9 mouse cellular contexts compared by ENCODE assay signal in genomic region chr11:93097001-93097400, GRCm38 (mm10). TPM values are rescaled to one million over a fixed set of nuclear protein-coding genes. Genes with fewer than 3 reads are reported as not detected.
DNase-seq lines count a peak whose midpoint lies in the region; ATAC-seq and TF ChIP-seq lines count a peak whose summit lies in the region.
"Had no signal": no experiment of that assay in that cellular context is flagged by ENCODE, and none has a peak within 500 bp of the region (broad histone marks: within the 10 kb centered on the region; RNA-seq: fewer than 3 reads in every experiment).

No protein-coding gene starts in this region.

- H3K4me3 ChIP-seq in ES-E14 (ENCODE audit: insufficient read depth in 1 of 2, low read depth in 1 of 2, low read length in 2 of 2, poor library complexity in 1 of 2, severe bottlenecking in 1 of 2) (no peak overlapping the region), myocyte (no peak overlapping the region)
- peak overlapping the region; percentile 67 for H3K4me3 ChIP-seq in hindbrain, postnatal 0 days (ENCODE audit: low read length)

- no peaks in the 10 kb centered on the region for H3K79me2 ChIP-seq in myocyte (ENCODE audit: control insufficient read depth, insufficient read depth)

- no peak for TF ChIP-seq CTCF in hindbrain, postnatal 0 days (IDR thresholded peaks at IDR 0.05; ENCODE audit: low read depth)

- H3K27ac ChIP-seq in ES-E14 (ENCODE audit: insufficient read depth, low read depth, low read length, poor library complexity, severe bottlenecking): no peak overlapping the region
- peak overlapping the region; percentile 71; the same call in 1 of the 2 replicates for H3K27ac ChIP-seq in hindbrain, postnatal 0 days

- H3K36me3 ChIP-seq in ES-E14 (ENCODE audit: control insufficient read depth, insufficient read depth, low read length, poor library complexity, severe bottlenecking) (no peaks in the 10 kb centered on the region), myocyte (ENCODE audit: control insufficient read depth, insufficient read depth) (no peaks in the 10 kb centered on the region)
- no peaks in the 10 kb centered on the region for H3K36me3 ChIP-seq in hindbrain, postnatal 0 days (ENCODE audit: insufficient read depth, low read length)

- DNase-seq in gastrocnemius, postnatal 10 days: peak; percentile 24
- no peak for DNase-seq in gastrocnemius, adult 18-20 months (ENCODE audit: low spot score)
- peak; percentile 60 for DNase-seq in ES-E14 (ENCODE audit: low read depth, low spot score)
- peak; percentile 79 for DNase-seq in embryo, embryonic 11 days
- peak; percentile 68 for DNase-seq in hindbrain, postnatal 0 days (ENCODE audit: low spot score)
- DNase-seq in natural killer cell, adult 2 months (ENCODE audit: low spot score in 2 of 2): no peak
- no peak for DNase-seq in thymus, postnatal 0 days (ENCODE audit: low spot score)

- TF ChIP-seq POLR2A in myocyte (IDR thresholded peaks at IDR 0.05; ENCODE audit: insufficient read length, low read depth): no peak

- in situ Hi-C loops in ES-E14 (cut with MboI; ENCODE audit: low sequenced_read_pairs in 2 of 2, unreplicated experiment in 2 of 2): no loop called here

- H3K27me3 ChIP-seq in hindbrain, postnatal 0 days (ENCODE audit: insufficient read depth, low read length): no peaks in the 10 kb centered on the region
- peaks cover 7% of the 10 kb centered on the region for H3K27me3 ChIP-seq in myocyte (ENCODE audit: control insufficient read depth, insufficient read depth, insufficient read length)

- no peaks in the 10 kb centered on the region for H3K9me3 ChIP-seq in ES-E14 (ENCODE audit: control insufficient read depth, insufficient read depth, low read depth, low read length)
- H3K9me3 ChIP-seq in hindbrain, postnatal 0 days (ENCODE audit: low read length): no peaks in the 10 kb centered on the region

- WGBS in hindbrain, postnatal 0 days: 0% methylated on average over 6 of the region's 6 CpGs

- no peak for ATAC-seq in hindbrain, postnatal 0 days

- H3K4me1 ChIP-seq in ES-E14 (ENCODE audit: control insufficient read depth in 2 of 2, insufficient read depth in 2 of 2, low read length in 2 of 2, poor library complexity in 1 of 2): no peaks in the 10 kb centered on the region
- H3K4me1 ChIP-seq in hindbrain, postnatal 0 days (ENCODE audit: insufficient read depth, low read length): no peaks in the 10 kb centered on the region

- H3K9ac ChIP-seq in ES-E14 (ENCODE audit: insufficient read depth, low read depth, low read length, poor library complexity, severe bottlenecking): no peak overlapping the region
- H3K9ac ChIP-seq in hindbrain, postnatal 0 days (replicated peaks; ENCODE audit: low read length): peak overlapping the region; percentile 60; the same call in 1 of the 2 replicates

- H3ac ChIP-seq in myocyte (ENCODE audit: control insufficient read depth, insufficient read length): no peak overlapping the region

- H3K4me2 ChIP-seq in hindbrain, postnatal 0 days (ENCODE audit: low read depth, low read length): peak overlapping the region; percentile 91
- H3K4me2 ChIP-seq in myocyte (ENCODE audit: low read depth): no peak overlapping the region

TF ChIP-seq in ES-E14, 5 proteins besides CTCF, POLR2A, EP300 and RAD21:
- TF ChIP-seq ZC3H11A (IDR thresholded peaks at IDR 0.05; ENCODE audit: borderline replicate concordance, low read depth, low read length): no peak
- TF ChIP-seq ZNF384 (IDR thresholded peaks at IDR 0.05; ENCODE audit: low read depth, low read length): no peak
- TF ChIP-seq MAFK (IDR thresholded peaks at IDR 0.05; ENCODE audit: insufficient read depth, low read depth, low read length): no peak
- no peak for TF ChIP-seq HCFC1 (IDR thresholded peaks at IDR 0.05; ENCODE audit: borderline replicate concordance, insufficient read depth, low read length)
- no peak for TF ChIP-seq CHD2 (IDR thresholded peaks at IDR 0.05; ENCODE audit: low read depth, low read length)

TF ChIP-seq in myocyte, 11 proteins besides CTCF, POLR2A, EP300 and RAD21:
- TF ChIP-seq CEBPB (IDR thresholded peaks at IDR 0.05; ENCODE audit: insufficient read depth, poor library complexity, severe bottlenecking) (no peak), MYOD1 (IDR thresholded peaks at IDR 0.05; ENCODE audit: control insufficient read depth in 1 of 3, insufficient read length in 2 of 3, low read depth in 2 of 3) (no peak), MAX (IDR thresholded peaks at IDR 0.05; ENCODE audit: low read depth) (no peak), REST (IDR thresholded peaks at IDR 0.05; ENCODE audit: insufficient read depth, insufficient read length) (peak; percentile 88), POLR2AphosphoS2 (IDR thresholded peaks at IDR 0.05; ENCODE audit: insufficient read length, low read depth) (no peak), SRF (IDR thresholded peaks at IDR 0.05; ENCODE audit: control insufficient read depth, insufficient read length, low read depth) (no peak)

RNA-seq across cellular contexts. Expression of gene Car10, which starts 0.8 kb away (rescaled TPM):
- total RNA-seq in gastrocnemius, postnatal 10 days (2021): under 1 TPM; 0.33 to 0.41 TPM
- total RNA-seq in gastrocnemius, adult 18-20 months (2021): not detected
- total RNA-seq in ES-E14 (2012; rRNA removed): not detected in 2 replicates
- total RNA-seq in hindbrain, postnatal 0 days (2014; rRNA removed): 49.8 and 54.1 TPM in 2 replicates
- 38.1 and 45.0 TPM in 2 replicates for polyA plus RNA-seq in hindbrain, postnatal 0 days (2015; fragmentation: Nextera tagmentation; extraction: Ambion mirVana)
- not detected for polyA plus RNA-seq in myocyte (2012; fragmentation: generic; extraction: Trizol)
- not detected in 2 replicates for polyA plus RNA-seq in thymus, postnatal 0 days (2015; fragmentation: Nextera tagmentation; extraction: Ambion mirVana)
- total RNA-seq: common myeloid progenitor, adult 5-6 weeks had no signal

Comparison
In these comparisons a context has a peak if more than half of its experiments do, and no peak if none do; other contexts are left out.
1. DNase-seq: peak in gastrocnemius, postnatal 10 days (single experiment), ES-E14 (single experiment), embryo, embryonic 11 days (single experiment) and hindbrain, postnatal 0 days (single experiment); none in gastrocnemius, adult 18-20 months (single experiment), natural killer cell, adult 2 months (0 of 2) and thymus, postnatal 0 days (single experiment).
2. RNA of gene Car10, which starts 0.8 kb away (total RNA-seq): 49.8 to 54.1 TPM in hindbrain, postnatal 0 days; 0.33 to 0.41 TPM in gastrocnemius, postnatal 10 days, not detected in ES-E14 and not detected in gastrocnemius, adult 18-20 months; every median in the first group is over 10 times any median in the second.